Mouse (Mus musculus) thymus, postnatal 36 days (tissue): ENCODE measurements at regions not wholly inside any gene's neighbourhood (a gene's known extent, or its start where the extent isn't known, plus 50 kb on each side); places are given as distances from the start of the nearest gene placed in this dataset.
"Not testable (repeated sequence)": the region's sequence is repeated elsewhere in the genome, so short reads cannot be mapped to it uniquely, and the experiment has no call there.

ENCODE experiments used
- DNase-seq, 2 experiments: peaks; one replicate each; pipeline ENCODE4 v3.0.0; 2022; ENCODE audit warnings: mixed read lengths in 2 of 2

DNA sequence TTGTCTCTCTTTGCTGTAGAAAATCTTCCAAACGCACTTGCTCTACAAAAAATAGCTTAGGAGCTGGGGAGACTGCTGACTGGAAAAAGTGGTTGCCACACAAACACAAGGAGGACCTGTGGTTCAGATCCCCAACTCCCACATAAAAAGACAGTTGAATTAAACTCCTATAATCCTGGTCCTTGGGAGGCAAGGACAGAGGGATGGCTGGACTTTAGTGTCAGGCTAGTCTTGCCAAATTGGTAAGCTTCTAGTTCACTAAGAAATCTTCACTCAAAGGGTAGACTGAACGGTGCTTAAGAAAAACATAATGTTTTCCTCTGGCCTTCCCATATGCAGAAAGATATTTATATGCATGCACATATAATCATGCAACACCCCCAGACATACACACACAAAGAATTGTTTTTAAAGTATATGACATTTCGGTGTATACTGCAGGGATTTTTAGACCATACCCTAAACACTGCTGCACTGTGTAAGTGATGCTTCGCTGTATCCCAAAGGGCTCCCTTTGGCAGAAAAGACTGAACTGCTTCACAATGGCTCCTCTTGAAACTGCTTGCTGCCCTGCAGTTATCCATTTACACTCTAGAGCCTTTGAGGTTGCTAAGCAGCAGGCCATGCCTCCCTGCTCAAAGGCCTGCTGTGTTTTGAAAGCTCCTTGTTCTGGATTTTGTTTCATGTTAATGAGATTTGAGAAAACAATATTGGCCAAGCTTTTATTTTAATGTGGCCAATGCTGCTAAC, 1299.3 kb downstream of the Zfp704 start:
- no peak for DNase-seq

DNA sequence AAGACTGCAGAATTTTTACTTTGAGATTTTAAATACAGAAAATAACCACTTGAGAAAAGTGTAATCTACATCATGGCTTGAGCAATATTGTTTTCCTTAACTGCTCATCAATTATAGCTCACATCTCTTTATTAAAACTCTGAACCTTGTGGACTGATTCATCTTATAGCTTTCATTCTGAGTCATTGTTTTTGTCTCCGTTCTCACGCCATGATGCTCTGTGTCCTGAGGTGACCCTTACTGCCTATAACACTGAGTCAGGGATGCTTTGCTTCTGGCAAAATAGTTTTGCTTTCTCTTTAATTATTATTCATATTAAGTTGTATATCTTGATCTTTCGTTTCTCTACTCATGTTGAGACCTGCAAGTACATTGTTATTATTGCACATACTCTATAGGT, 1302.6 kb downstream of the Zfp704 start:
- DNase-seq, result no peak

DNA sequence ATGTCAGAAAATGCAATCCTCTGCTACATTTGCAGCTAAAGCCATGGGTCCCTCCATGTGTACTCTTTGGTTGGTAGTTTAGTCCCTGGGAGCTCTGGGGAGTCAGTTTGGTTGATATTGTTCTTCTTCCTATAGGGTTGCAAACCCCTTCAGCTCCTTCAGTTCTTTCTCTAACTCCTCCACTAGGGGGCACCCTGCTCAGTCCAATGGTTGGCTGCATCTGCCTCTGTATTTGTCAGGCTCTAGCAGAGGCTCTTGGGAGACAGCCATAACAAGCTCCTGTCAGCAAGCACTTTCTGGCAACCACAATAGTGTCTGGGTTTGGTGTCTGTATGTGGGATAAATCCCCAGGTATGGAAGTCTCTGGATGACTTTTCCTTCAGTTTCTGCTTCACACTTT, 1305.1 kb downstream of the Zfp704 start:
- no peak for DNase-seq

DNA sequence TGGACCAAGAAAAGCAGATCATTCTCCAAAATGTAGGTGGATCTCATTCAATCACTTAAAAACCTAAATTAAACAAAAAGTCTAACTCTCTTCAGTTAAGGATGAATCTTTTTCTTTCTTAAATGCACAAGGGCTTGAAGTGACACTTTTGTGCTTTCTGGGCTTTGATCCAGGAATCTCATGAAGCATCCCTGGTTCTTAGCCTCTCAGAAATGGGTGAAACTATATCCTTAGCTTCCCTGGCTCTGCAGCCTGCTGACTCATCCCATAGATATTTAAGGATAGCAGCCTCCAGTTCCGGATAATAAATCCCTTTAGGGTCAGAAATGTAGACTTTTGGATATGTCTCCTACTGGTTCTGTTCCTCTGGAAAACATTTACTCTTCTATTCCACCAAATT, 1316.8 kb downstream of the Zfp704 start:
- no peak for DNase-seq

DNA sequence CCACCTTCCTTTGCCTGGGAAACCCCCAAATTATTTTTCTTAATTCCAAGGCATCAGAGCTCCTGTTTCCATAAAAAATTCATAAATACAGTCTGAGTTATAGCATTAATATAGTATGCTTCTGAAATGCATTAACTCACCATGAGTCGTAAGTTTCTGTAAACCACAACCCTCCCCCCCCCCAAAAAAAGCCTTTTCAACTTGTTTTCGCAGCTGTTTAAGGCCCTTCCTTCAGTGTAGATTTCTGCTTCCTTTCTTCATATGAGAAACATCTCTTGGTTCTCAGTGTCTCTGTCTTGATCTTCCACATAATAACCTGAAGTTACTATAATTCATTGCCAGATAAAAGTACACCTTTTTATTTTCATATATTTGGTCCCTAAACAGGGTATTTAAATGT, 1320.3 kb downstream of the Zfp704 start:
- no peak for DNase-seq

DNA sequence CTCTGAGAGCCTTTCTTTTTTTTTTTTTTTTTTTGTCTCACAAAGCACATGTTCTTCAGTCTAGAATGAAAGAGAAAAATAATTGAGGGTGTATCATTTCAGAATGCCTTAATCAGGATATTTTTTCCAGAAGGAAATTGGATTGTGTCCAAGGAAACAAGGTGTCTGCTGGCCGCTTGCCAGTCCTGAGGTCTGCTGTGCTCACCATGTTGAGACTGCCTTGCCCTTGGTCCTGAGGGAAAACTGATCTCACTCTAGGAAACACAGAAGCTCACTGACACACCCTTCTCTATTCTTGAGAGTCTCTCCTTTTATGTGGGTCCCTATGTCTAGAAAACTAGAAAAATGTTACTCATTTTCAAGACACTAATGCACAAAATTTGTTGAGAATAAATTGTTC, 1321.4 kb downstream of the Zfp704 start:
- DNase-seq, result no peak

DNA sequence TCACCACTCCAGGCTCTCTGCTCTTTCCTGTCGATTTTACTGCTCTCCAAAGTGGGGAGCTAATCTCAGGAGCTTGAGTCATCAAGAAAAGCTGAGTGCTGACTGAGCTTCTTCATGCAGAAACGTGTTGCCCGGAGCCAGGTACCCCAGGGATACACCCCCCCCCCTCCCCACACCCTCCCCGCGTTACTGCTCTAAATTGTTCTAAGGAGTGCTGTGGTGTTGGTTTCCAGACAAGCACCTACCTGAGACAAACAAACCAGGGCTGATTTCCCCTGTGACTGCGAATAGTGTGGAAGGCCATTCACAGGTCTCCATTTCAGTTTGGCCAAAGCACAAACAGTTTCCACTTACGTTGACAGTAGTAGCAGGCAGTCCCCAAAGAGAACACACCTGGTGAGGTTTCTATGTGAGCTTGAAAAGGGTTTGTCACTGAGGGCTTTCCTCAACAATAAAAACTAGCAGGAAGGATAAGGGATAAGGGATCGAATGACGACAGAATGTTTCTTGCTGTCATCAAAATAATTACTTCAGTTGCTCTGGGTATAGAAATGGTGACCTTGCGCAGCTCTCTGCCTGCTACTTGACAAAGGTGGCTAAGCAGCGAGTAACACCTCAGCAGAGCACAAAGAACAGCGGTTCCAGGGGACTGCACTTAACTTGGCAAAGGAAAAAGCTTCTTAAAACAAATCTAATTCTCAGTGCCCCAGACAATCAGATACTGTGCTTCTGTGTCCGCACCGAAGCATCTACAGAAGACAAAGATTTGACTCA, 1325.0 kb downstream of the Zfp704 start:
- DNase-seq, result no peak

DNA sequence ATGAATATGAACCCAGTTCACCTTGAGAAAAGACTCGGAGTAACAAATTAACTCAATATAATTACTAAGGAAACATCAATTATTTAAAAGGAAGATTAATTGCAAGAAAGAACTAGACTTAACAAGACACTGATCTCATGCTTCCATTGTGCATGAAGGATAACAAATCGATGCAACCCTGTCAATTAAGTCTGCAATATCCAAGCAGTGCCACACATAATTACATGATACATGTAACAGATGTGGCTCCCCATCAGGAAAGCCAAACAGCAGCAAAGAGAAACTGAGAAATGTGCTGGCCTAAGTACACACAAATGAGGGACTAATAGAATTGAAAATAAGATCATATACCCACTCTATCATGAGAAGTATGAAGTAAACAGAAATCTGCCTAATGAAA, 1327.5 kb downstream of the Zfp704 start:
- no peak for DNase-seq

DNA sequence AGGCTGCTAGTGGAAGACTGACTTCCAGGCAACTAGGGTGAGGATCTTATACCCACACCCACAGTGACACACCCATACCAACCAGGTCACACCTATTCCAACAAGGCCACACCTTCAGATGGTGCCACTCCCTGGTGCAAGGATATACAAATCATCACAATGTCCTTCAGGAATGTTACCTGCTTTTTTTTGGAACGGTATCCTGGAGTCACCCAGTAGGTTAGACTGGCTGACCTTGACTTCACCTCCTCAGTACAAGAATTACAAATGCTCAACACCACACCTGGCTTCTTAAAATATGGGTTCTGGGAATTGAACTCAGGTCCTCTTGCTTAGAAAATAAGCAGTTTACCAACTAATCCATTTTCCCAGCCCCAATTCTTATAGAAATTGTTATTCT, 1333.2 kb downstream of the Zfp704 start:
- DNase-seq, result no peak

DNA sequence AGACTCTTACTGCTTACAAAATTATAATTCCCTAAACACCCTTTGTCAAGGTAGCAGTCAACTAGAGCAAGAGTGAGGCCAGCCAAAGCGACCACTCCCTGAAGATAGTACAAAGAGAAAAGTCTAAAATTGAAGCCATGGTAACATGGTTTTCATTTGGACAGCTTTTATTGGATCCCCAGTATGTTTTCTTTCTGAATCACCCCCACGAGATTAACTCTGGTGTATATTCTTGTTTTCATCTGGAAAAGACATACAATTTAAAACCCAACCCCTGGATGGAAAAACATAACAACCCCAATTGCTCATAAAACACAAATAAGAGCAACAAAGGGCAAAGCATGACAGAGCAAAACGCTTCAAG, 1339.0 kb downstream of the Zfp704 start:
- DNase-seq, result no peak

DNA sequence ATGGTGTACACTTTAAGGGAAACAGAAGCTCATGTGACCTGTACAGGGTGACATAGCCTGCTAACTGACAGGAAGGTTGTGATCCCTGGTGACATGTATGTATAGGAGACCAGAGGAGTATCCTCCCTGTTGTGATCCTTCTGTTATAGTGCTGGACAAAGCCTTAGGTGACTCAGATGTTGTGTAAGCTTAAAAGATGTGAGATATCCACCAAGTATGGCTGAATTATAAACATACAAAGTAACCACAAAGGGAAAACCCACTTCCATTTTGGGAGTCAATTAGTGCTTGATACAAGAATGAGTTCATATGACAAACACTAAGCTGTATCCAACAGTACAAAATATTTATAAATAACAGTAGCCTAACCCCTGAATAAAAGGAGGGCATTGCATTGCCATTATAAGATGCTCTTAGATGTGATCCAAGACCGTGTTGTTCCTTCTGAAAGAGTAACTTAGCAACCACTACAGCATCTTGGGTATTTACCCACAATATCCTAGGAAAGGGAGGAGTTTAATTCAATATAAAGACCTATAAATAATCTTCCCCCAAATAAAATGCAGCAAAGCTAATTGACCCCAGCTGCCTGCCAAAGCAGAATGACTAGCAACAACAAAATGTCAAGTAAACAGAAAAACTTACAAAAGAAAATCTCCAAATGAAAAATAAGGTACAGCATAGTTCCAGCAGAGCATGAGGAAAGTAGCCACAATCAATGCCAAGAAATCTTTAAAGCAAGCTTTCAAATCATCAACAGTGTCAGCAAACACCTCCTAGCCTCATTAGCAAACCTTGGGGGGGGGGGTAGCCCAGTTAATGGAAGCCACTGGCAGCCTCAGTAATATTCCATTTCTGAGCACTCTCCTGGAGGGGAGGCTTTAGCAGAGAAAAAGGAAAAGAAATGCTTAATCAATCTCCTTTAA, 1339.6 kb downstream of the Zfp704 start:
- DNase-seq, result no peak

DNA sequence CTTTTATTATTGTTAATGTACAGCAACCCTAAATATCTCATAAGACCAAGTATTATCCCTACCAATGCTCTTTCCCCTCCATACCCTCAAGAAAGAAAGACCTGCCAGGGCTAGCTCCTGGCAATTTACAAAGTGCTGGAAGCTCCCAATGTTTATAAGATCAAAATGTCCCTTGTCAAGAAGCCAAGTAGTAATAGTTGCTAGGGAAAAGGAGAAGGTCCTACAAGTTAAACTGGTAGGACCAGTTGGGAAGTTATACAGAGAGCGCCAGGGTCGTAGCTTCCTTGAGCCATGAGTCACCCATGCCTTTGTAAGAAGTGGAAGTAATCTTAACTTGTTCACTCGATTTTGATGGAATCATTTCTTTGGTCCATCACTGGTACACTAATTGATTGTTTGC, 1344.1 kb downstream of the Zfp704 start:
- DNase-seq, result no peak

DNA sequence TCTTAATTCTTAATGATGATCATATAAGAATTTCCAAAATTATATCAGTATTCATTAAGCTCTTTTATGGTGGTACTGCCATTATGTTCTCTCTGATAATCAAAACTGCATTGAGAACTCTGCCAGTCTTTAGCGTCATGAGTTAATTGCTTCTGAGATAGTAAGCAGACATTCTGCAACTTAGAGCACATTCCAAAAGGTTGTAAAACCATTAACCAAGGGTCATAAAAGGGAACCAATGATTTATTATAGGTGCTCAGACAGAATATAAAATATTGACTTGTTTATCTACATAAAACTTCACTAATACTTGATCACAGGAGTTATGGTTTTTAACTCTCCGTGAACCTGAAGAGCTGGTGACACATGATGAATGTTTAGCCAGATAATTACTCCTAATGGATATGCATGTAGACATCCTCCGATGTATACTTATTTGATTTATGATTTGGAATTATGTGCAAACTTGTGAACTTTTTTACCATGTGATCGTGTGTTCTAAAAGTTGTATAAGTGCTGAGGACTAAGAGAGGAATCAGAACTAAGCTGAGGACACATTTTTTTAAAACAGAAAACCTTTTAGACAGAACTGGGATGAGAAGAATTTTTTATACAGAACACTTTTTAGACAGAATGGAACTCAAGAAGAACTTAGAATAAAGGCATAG, 1345.4 kb downstream of the Zfp704 start:
- no peak for DNase-seq

DNA sequence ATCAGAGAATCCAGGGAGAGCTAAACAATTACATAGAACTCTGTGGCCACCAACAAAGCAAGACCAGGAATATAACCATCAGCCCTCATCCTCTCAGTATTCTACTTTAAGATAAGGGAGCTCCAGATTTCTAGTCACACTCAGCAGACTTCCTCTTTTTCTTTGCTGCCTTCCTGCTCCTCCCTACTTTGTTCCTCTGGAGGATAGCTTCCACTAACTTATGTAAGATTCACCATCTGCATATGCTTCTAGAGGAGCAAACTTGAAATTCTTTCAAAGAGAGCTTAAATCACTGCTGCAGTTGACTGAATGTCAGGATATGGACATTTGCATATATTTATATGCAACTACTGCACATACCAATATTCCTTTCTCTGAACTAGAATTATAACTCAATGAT, 1352.6 kb downstream of the Zfp704 start:
- DNase-seq, result no peak

DNA sequence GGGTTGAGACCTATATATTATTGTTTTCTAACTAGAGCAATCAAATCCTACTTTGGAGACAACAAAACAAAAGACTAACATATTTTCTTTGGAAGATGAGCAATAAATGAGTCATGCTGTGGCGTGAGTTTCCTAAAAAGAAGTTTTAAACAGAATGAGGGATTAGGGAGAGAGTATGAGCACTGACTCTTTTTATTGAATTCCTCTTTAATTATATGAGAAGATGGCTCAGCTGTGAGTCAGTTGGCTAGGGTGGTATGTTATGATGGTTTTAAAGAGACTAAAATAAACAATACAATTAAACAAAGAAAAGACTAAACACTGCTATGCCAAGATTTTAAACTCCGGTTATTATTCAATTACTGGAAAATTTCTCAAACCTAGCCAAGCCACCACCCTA, 1357.6 kb downstream of the Zfp704 start:
- DNase-seq, result no peak

DNA sequence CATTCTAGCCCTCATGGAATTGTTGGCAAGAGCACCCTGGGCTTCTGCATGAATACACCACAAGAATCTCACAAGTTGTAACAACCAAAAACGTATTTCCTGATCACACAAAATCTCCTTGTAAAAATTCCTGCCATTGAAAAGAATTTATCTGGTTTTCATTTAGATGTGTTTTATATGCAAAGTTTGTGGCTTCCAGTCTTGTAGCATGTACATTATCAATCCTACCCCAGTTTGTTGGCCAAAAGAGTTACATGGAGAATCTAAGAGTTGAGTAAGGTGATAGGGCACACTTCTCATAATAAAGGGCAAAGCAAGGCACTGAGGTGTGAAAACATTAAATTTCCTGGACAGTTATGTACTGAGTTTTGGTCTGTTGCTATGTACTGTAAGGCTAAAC, 1361.0 kb downstream of the Zfp704 start:
- no peak for DNase-seq

DNA sequence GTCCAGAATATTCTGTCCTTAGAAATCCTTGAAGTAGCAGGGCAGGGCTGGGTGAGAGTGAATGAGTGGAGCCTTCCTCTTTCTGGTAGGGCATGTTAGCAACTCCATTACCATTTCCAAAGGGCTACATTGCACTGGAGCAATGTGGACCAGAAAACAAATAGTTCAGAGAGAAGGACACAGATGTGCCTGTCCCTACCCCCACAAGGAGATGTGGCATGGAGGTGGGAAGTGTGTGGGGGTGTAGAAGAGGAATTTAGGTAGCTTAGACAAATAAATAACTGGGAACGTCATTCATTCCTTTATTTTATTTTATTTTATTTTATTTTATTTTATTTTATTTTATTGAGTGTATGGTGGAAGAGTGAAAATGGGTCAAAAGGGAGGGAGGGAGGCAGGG, 1364.1 kb downstream of the Zfp704 start:
- peak; percentile 15 for DNase-seq

DNA sequence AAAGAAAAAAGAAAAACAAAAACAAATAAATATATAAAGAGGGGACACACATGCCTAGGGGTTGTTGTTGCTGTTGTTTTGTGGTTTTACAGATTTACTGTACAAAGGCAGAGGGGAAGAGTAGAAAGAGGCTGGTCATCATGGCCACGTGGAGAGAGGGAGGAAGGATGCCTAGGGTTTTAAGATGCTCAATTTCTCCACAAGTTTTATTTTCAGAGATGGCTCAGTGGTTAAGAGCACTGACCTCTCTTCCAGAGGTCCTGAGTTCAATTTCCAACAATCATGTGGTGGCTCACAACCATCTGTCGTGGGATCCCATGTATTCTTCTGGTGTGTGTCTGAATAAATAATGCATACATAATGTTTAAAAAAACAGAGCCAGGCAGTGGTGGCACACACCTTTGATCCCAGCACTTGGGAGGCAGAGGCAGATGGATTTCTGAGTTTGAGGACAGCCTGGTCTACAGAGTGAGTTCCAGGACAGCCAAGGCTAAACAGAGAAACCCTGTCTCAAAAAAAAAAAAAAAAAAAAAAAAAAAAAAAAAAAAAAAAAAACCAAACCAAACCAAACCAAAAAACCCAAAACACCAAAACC, 1364.6 kb downstream of the Zfp704 start:
- peak; percentile 8 to 15 for DNase-seq

DNA sequence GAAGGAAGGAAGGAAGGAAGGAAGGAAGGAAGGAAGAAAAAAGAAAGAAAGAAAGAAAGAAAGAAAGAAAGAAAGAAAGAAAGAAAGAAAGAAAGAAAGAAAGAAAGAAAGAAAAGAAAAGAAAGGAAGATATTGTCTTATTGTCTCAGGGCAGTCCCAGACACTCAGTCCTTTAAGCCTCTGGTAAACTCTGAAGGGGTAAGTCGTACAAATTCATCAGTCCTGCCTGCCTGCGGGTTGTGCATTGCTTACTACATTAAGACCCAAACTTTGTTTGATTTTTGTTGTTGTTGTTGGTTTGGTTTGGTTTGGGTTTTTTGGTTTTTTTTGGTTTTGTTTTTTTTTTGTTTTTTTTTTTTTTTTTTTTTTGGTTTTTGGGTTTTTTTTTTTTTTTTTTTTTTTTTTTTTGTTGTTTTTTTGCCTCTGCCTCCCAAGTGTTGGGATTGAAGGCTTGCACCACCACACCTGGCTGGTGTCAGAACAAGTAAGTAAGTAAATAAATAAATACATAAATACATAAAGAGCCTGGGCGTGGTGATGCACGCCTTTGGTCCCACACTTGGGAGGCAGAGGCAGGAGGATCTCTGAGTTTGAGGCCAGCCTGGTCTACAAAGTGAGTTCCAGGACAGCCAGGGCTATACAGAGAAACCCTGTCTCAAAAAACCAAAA, 1365.2 kb downstream of the Zfp704 start:
- not testable (repeated sequence) for DNase-seq

DNA sequence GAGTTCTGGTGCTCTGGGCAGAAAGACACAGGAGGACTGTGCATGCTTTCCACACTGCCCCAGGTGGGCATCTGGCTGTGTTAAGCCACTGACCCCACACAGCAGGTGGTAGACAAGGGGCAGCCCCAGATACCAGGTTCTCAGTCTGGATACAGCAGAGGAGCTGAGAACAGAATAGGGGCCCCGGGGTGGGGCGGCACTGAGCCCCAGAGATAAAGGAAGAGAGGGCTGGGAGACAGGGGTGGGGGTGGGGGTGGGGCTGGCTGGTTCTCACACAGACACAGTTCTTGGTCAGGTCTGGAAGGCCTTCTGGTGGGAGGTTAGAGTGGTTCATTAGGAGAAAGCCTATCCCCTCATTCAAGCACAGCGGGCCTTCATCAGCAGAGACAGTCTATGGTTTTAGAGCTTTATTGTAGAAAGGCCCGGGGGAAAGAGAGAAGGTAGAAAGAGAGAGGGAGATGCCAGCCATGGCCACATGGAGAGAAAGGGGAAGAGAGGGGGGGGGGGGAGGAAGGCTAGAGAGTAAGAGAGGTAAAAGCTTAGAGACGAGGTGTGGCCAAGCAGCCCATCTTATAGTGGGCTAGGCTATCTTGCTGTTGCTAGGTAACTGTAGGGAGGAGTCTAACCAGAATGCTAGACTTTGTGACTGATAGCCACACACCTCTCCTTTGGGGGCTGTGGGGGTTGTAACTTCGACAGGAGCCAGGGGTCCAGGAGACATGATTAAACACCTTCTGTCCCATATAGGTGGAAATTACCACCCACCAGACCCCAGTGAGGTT, 1403.1 kb downstream of the Zfp704 start:
- no peak for DNase-seq

DNA sequence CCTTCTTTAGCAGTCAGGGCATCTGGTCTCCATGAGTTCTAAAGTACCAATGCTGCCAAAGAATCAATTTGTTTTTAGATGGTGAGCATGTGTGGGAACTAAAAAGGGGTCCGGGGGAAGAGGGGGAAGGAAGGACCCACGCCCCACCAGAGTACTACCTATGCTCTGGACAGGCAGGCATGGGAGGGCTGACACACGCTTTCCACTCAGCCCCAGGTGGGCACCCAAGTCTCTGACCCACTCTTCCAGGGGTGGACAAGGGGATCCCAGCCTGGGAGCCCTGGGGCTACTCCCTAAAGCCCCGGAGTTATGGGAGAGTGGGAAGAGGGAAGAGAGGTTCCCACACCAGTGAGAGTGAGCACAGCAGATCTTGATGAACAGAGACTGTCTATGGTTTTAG, 1446.9 kb downstream of the Zfp704 start:
- no peak for DNase-seq
